ENCODE assay signal across 14 mouse cellular contexts in genomic region chr6:127064815-127065214, GRCm38 (mm10). TPM values are rescaled to one million over a fixed set of nuclear protein-coding genes. Genes with fewer than 3 reads are reported as not detected.
DNase-seq lines count a peak whose midpoint lies in the region; ATAC-seq lines count a peak whose summit lies in the region.
"Had no signal": no experiment of that assay in that cellular context is flagged by ENCODE, and none has a peak within 500 bp of the region (broad histone marks: within the 10 kb centered on the region; RNA-seq: fewer than 3 reads in every experiment).

No protein-coding gene starts in this region.

- ATAC-seq in heart, embryonic 16.5 days (replicated peaks; ENCODE audit: extremely low read depth, insufficient read depth, low FRiP score), result peak; percentile 88
- no peak for ATAC-seq in hindbrain, embryonic 12.5 days (ENCODE audit: low FRiP score)

- peak overlapping the region; percentile 65 for H3K9ac ChIP-seq in heart, embryonic 16.5 days (ENCODE audit: low read length)
- no peak overlapping the region for H3K9ac ChIP-seq in hindbrain, embryonic 12.5 days

- 2% methylated on average over 14 of the region's 14 CpGs for WGBS in heart, embryonic 16.5 days
- 5% methylated on average over 14 of the region's 14 CpGs for WGBS in embryonic facial prominence, embryonic 10.5 days
- 7% methylated on average over 14 of the region's 14 CpGs for WGBS in hindbrain, embryonic 12.5 days
- 9% methylated on average over 14 of the region's 14 CpGs for WGBS in midbrain, embryonic 10.5 days

- peak overlapping the region; percentile 65 for H3K4me2 ChIP-seq in heart, embryonic 16.5 days (ENCODE audit: low read depth, low read length)
- peak overlapping the region; percentile 40 for H3K4me2 ChIP-seq in hindbrain, embryonic 12.5 days (replicated peaks)

- DNase-seq in heart, postnatal 14 days, result no peak
- DNase-seq in embryonic facial prominence, embryonic 10.5 days (ENCODE audit: low spot score), result peak; percentile 60
- DNase-seq in midbrain, embryonic 10.5 days (ENCODE audit: low spot score), result peak; percentile 27
- no peak for DNase-seq in thymus, postnatal 0 days (ENCODE audit: low spot score)
- no peak for DNase-seq in left cerebral cortex, postnatal 36 days (ENCODE audit: low spot score in 2 of 2)
- no peak for DNase-seq in adrenal gland, adult (ENCODE audit: inconsistent age in 2 of 2, low spot score in 1 of 2)
- DNase-seq: lung, adult 18-20 months; right cerebral cortex, postnatal 4 days had no signal

- no peaks in the 10 kb centered on the region for H3K36me3 ChIP-seq in heart, embryonic 16.5 days (ENCODE audit: control insufficient read depth, insufficient read depth)
- H3K36me3 ChIP-seq in embryonic facial prominence, embryonic 10.5 days (replicated peaks), result no peaks in the 10 kb centered on the region
- no peaks in the 10 kb centered on the region for H3K36me3 ChIP-seq in hindbrain, embryonic 12.5 days
- H3K36me3 ChIP-seq in midbrain, embryonic 10.5 days, result no peaks in the 10 kb centered on the region

- H3K27ac ChIP-seq in heart, embryonic 16.5 days (ENCODE audit: low read length), result 0 out of 2 replicates have a peak overlapping the region, but pooled peaks have one; percentile 3
- H3K27ac ChIP-seq in embryonic facial prominence, embryonic 10.5 days (replicated peaks), result peak overlapping the region; percentile 79
- no peak overlapping the region for H3K27ac ChIP-seq in hindbrain, embryonic 12.5 days
- H3K27ac ChIP-seq in midbrain, embryonic 10.5 days (replicated peaks), result peak overlapping the region; percentile 39; the same call in 1 of the 2 replicates

- H3K9me3 ChIP-seq in heart, embryonic 16.5 days (replicated peaks; ENCODE audit: control insufficient read depth, low read length), result no peaks in the 10 kb centered on the region
- H3K9me3 ChIP-seq in embryonic facial prominence, embryonic 10.5 days, result no peaks in the 10 kb centered on the region
- no peaks in the 10 kb centered on the region for H3K9me3 ChIP-seq in hindbrain, embryonic 12.5 days (replicated peaks)
- H3K9me3 ChIP-seq in midbrain, embryonic 10.5 days (replicated peaks), result no peaks in the 10 kb centered on the region

- H3K4me1 ChIP-seq in heart, embryonic 16.5 days (ENCODE audit: control insufficient read depth, insufficient read depth, low read length), result peaks cover 10% of the 10 kb centered on the region; the same call in 1 of the 2 replicates
- peaks cover 17% of the 10 kb centered on the region for H3K4me1 ChIP-seq in embryonic facial prominence, embryonic 10.5 days
- peaks cover 12% of the 10 kb centered on the region; the same call in 1 of the 2 replicates for H3K4me1 ChIP-seq in hindbrain, embryonic 12.5 days
- H3K4me1 ChIP-seq in midbrain, embryonic 10.5 days, result peaks cover 9% of the 10 kb centered on the region

- H3K4me3 ChIP-seq in heart, embryonic 16.5 days (ENCODE audit: low read length), result peak overlapping the region; percentile 36
- H3K4me3 ChIP-seq in embryonic facial prominence, embryonic 10.5 days, result peak overlapping the region; percentile 33
- H3K4me3 ChIP-seq in hindbrain, embryonic 12.5 days, result no peak overlapping the region
- peak overlapping the region; percentile 35 for H3K4me3 ChIP-seq in midbrain, embryonic 10.5 days

- intact Hi-C loops in heart, postnatal 14 days (cut with DNase I), result no loop called here
- intact Hi-C loops in left cerebral cortex, postnatal 36 days (cut with DNase I), result no loop called here

- no peaks in the 10 kb centered on the region for H3K27me3 ChIP-seq in heart, embryonic 16.5 days (ENCODE audit: control insufficient read depth, insufficient read depth, low read length)
- H3K27me3 ChIP-seq in embryonic facial prominence, embryonic 10.5 days (replicated peaks; ENCODE audit: low read depth, poor library complexity, severe bottlenecking), result peaks cover 26% of the 10 kb centered on the region
- peaks cover 13% of the 10 kb centered on the region for H3K27me3 ChIP-seq in hindbrain, embryonic 12.5 days
- peaks cover 23% of the 10 kb centered on the region for H3K27me3 ChIP-seq in midbrain, embryonic 10.5 days (ENCODE audit: low read depth, poor library complexity, severe bottlenecking)

RNA-seq across cellular contexts. Expression of gene Fgf23, which starts 7.9 kb away (rescaled TPM):
- polyA plus RNA-seq in heart, embryonic 16.5 days (2015; fragmentation: Nextera tagmentation; extraction: Ambion mirVana), result 0.16 and 0.20 TPM in 2 replicates
- total RNA-seq in heart, postnatal 14 days (2021), result not detected
- 0.08 and 0.16 TPM in 2 replicates for polyA plus RNA-seq in embryonic facial prominence, embryonic 10.5 days (2016; fragmentation: Nextera tagmentation; extraction: Ambion mirVana)
- polyA plus RNA-seq in hindbrain, embryonic 12.5 days (2016; fragmentation: Nextera tagmentation; extraction: Ambion mirVana), result not detected in 2 replicates
- 0.14 TPM in 1 of 2 replicates, not detected in the other for polyA plus RNA-seq in midbrain, embryonic 10.5 days (2016; fragmentation: Nextera tagmentation; extraction: Ambion mirVana)
- 0.12 and 0.20 TPM in 2 replicates for polyA plus RNA-seq in thymus, postnatal 0 days (2015; fragmentation: Nextera tagmentation; extraction: Ambion mirVana)
- total RNA-seq in left cerebral cortex, postnatal 36 days (2021), result 1 to 10 TPM in 1 of 2 experiments, under 1 TPM in 1; 0.39 to 1.1 TPM
- total RNA-seq: adrenal gland, adult 18-20 months; CH12.LX; hematopoietic stem cell, adult 5-6 weeks had no signal

RNA-seq across cellular contexts. Expression of gene Tigar, which starts 44.5 kb away (rescaled TPM):
- polyA plus RNA-seq in heart, embryonic 16.5 days (2015; fragmentation: Nextera tagmentation; extraction: Ambion mirVana), result 7.7 and 8.2 TPM in 2 replicates
- 10 to 100 TPM; 38.0 to 44.5 TPM for total RNA-seq in heart, postnatal 14 days (2021)
- 5.7 and 7.2 TPM in 2 replicates for polyA plus RNA-seq in embryonic facial prominence, embryonic 10.5 days (2016; fragmentation: Nextera tagmentation; extraction: Ambion mirVana)
- polyA plus RNA-seq in hindbrain, embryonic 12.5 days (2016; fragmentation: Nextera tagmentation; extraction: Ambion mirVana), result 8.3 and 9.5 TPM in 2 replicates
- 6.8 and 8.7 TPM in 2 replicates for polyA plus RNA-seq in midbrain, embryonic 10.5 days (2016; fragmentation: Nextera tagmentation; extraction: Ambion mirVana)
- 3.0 and 3.2 TPM in 2 replicates for polyA plus RNA-seq in thymus, postnatal 0 days (2015; fragmentation: Nextera tagmentation; extraction: Ambion mirVana)
- total RNA-seq in left cerebral cortex, postnatal 36 days (2021), result 10 to 100 TPM; 24.1 to 25.0 TPM

RNA-seq across cellular contexts. Expression of gene Fgf6, which starts 49.4 kb away (rescaled TPM):
- polyA plus RNA-seq in heart, embryonic 16.5 days (2015; fragmentation: Nextera tagmentation; extraction: Ambion mirVana), result 0.13 TPM in 1 of 2 replicates, not detected in the other
- total RNA-seq in heart, postnatal 14 days (2021), result under 1 TPM; 0.05 to 0.12 TPM
- polyA plus RNA-seq in embryonic facial prominence, embryonic 10.5 days (2016; fragmentation: Nextera tagmentation; extraction: Ambion mirVana), result 0.02 TPM in 1 of 2 replicates, not detected in the other
- 0.04 and 0.07 TPM in 2 replicates for polyA plus RNA-seq in hindbrain, embryonic 12.5 days (2016; fragmentation: Nextera tagmentation; extraction: Ambion mirVana)
- not detected in 2 replicates for polyA plus RNA-seq in midbrain, embryonic 10.5 days (2016; fragmentation: Nextera tagmentation; extraction: Ambion mirVana)
- not detected in 2 replicates for polyA plus RNA-seq in thymus, postnatal 0 days (2015; fragmentation: Nextera tagmentation; extraction: Ambion mirVana)
- not detected for total RNA-seq in left cerebral cortex, postnatal 36 days (2021)
- total RNA-seq: adrenal gland, adult 18-20 months; CH12.LX; hematopoietic stem cell, adult 5-6 weeks had no signal
- polyA plus RNA-seq: cortical plate, adult 2 months had no signal

Comparison
In these comparisons a context has a peak if more than half of its experiments do, and no peak if none do; other contexts are left out.
1. DNase-seq: peak in embryonic facial prominence, embryonic 10.5 days (single experiment) and midbrain, embryonic 10.5 days (single experiment); none in heart, postnatal 14 days (0 of 2), thymus, postnatal 0 days (single experiment), left cerebral cortex, postnatal 36 days (0 of 2) and adrenal gland, adult (0 of 2).